Mouse (Mus musculus): ENCODE results near the gene Cyp8b1. TPM values are rescaled to one million over a fixed set of nuclear protein-coding genes. Genes with fewer than 3 reads are reported as not detected.

Cyp8b1 gene
- total RNA-seq (2014; rRNA removed) (not detected in 2 replicates), polyA plus RNA-seq (2015; fragmentation: Nextera tagmentation; extraction: Ambion mirVana) (not detected in 2 replicates)

DNA sequence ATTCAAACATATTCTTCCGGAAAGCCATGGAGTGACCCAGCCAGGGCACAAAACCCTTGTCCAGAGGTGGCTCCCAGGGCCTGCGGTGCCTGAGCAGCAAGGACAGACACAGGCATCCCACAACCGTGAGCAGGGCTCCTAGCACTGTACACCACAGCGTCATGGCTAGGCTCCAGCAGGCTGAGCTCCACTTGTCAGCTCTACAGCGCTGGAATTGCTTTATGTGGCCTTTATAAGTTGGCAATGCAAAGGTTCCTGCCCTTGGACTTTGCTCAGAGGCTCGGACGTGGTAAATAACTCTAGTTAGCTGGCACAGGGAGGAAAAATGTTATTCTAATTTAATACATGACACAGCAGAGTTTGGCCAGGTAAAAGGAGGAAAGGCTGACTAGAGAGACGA is at the start of gene Cyp8b1:
Cyp8b1 (minus strand) TSS at position 204 of the 400 bp plus-strand sequence.
- TF ChIP-seq CTCF (IDR thresholded peaks at IDR 0.05; ENCODE audit: low read depth), result no peak
- H3K4me3 ChIP-seq (ENCODE audit: low read length), result no peak within 1 kb of the TSS
- no peaks in the 10 kb centered on the region for H3K9me3 ChIP-seq (ENCODE audit: low read length)
- H3K36me3 ChIP-seq (ENCODE audit: insufficient read depth, low read length), result no peaks in the 10 kb centered on the region
- no peak for DNase-seq (ENCODE audit: low spot score)
- H3K9ac ChIP-seq (replicated peaks; ENCODE audit: low read length), result no peak within 1 kb of the TSS
- no peak within 1 kb of the TSS for H3K27ac ChIP-seq
- no peaks in the 10 kb centered on the region for H3K4me1 ChIP-seq (ENCODE audit: insufficient read depth, low read length)
- no peaks in the 10 kb centered on the region for H3K27me3 ChIP-seq (ENCODE audit: insufficient read depth, low read length)
- 74% methylated on average over 8 of the region's 8 CpGs for WGBS
- no peak for ATAC-seq
- no peak within 1 kb of the TSS for H3K4me2 ChIP-seq (ENCODE audit: low read depth, low read length)

DNA sequence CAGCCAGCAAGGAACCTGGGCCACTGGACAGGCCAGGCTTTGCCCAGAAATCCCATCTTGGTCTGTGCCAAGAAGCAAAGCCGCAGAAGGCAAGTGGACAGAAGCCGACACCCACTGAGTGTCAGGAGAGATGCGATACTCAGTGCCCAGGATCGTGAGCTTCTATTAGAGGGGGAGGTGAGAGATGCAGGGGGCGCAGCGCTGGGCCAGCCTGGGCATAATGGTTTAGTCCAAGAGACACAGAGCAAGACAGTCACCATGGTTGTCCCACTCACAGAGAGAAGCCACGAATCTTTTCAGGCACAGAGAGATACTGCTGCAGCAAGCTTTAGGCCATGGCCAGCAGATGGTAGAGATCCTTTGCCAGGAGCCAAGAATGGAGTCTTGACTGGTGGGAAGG is 48.8 kb upstream of the Cyp8b1 start:
- no peak for TF ChIP-seq CTCF (IDR thresholded peaks at IDR 0.05; ENCODE audit: low read depth)
- Histone ChIP-seq H3K9ac (replicated peaks; ENCODE audit: low read length) (no peak overlapping the region), H3K27ac (no peak overlapping the region), H3K36me3 (ENCODE audit: insufficient read depth, low read length) (no peaks in the 10 kb centered on the region), H3K9me3 (ENCODE audit: low read length) (no peaks in the 10 kb centered on the region), H3K4me3 (ENCODE audit: low read length) (no peak overlapping the region), H3K4me1 (ENCODE audit: insufficient read depth, low read length) (no peaks in the 10 kb centered on the region), H3K4me2 (ENCODE audit: low read depth, low read length) (no peak overlapping the region), H3K27me3 (ENCODE audit: insufficient read depth, low read length) (no peaks in the 10 kb centered on the region)
- DNase-seq (ENCODE audit: low spot score) (no peak), ATAC-seq (no peak)
- 83% methylated on average over 7 of the region's 7 CpGs for WGBS

DNA sequence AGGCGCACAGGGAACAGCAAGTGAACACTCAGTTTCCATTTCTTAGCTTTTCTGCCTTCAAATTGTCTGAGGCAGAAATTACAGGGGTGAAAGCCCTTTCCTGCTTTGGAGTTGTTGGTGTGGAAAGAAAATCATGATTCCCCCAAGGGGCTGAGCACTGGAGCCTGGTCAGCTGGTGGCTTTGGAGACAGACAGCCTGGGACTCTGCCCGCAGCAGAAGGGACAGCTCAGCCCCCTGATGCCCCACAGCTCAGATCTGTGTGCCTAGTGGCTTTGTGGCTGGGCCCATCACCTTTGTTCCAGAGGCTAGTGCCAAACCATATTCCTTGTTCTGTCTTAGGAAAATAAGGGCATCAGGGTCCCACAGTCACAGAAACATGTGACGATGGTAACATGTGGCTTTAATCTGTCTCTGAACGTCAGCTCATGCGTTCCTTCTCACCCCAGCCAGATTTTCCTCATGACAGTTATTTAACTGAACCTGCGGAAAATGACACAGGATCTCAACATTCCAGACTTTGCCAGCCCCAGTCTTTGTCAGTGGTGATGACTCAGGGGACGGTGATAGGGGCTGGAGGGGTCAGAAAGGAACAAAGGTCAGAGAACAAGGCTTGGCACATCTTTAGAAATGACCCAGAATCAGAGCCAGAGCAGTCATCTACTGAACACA is 44.0 kb upstream of the Cyp8b1 start:
- Histone ChIP-seq H3K4me1 (ENCODE audit: insufficient read depth, low read length) (no peaks in the 10 kb centered on the region), H3K4me2 (ENCODE audit: low read depth, low read length) (no peak overlapping the region), H3K4me3 (ENCODE audit: low read length) (no peak overlapping the region), H3K9ac (replicated peaks; ENCODE audit: low read length) (no peak overlapping the region), H3K36me3 (ENCODE audit: insufficient read depth, low read length) (no peaks in the 10 kb centered on the region), H3K27ac (peak overlapping the region; percentile 32; the same call in 1 of the 2 replicates), H3K27me3 (ENCODE audit: insufficient read depth, low read length) (no peaks in the 10 kb centered on the region), H3K9me3 (ENCODE audit: low read length) (no peaks in the 10 kb centered on the region)
- TF ChIP-seq CTCF (IDR thresholded peaks at IDR 0.05; ENCODE audit: low read depth), result no peak
- DNase-seq (ENCODE audit: low spot score) (no peak), ATAC-seq (0 out of 2 replicates have a peak, but pooled peaks have one; percentile 29)
- WGBS, result 51% methylated on average over 7 of the region's 7 CpGs

DNA sequence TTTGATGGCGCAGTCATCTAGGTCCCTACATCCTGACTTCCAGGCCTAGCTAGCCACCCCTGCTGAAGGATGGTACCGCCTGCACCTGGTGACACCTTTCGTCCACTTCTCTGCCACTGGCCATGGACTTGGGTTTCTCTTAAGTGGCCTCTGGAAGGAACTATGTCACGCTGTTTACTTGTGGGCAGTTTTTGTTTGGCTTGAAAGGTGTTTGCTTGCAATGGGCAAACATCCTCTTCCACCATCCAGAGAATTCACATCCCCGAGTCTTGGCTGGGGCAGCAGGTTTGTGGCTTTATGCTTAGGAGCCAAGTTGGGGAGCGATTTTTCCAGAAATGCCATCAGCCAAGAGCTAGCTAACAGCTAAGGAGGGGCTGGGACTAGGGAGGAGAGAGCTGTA is 36.5 kb upstream of the Cyp8b1 start:
- no peak overlapping the region for H3K9ac ChIP-seq (replicated peaks; ENCODE audit: low read length)

DNA sequence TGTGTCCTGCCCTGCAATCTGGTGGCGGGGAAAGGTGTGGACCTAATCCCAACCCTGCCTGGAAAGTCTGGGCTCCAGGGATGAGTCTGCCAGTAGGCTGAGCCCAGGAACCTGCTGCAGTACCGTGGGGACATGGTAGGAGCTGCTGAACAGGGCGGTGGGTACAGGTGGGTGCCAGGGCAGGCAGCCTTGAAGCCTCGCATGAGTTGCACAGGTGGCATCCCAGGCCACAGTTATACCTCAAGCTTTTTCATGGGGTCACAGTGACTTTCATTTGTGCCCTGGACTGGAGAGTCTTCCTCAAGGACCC is 35.0 kb upstream of the Cyp8b1 start:
- H3K4me3 ChIP-seq (ENCODE audit: low read length), result peak overlapping the region; percentile 5
- DNase-seq (ENCODE audit: low spot score), result no peak
- H3K27me3 ChIP-seq (ENCODE audit: insufficient read depth, low read length), result no peaks in the 10 kb centered on the region
- TF ChIP-seq CTCF (IDR thresholded peaks at IDR 0.05; ENCODE audit: low read depth), result no peak; the same call in 1 of the 2 replicates
- ATAC-seq, result no peak
- H3K9ac ChIP-seq (replicated peaks; ENCODE audit: low read length), result 0 out of 2 replicates have a peak overlapping the region, but pooled peaks have one; percentile 1
- H3K4me1 ChIP-seq (ENCODE audit: insufficient read depth, low read length), result no peaks in the 10 kb centered on the region
- H3K4me2 ChIP-seq (ENCODE audit: low read depth, low read length), result peak overlapping the region; percentile 50
- no peaks in the 10 kb centered on the region for H3K9me3 ChIP-seq (ENCODE audit: low read length)
- H3K27ac ChIP-seq, result peak overlapping the region; percentile 32
- WGBS, result 29% methylated on average over 4 of the region's 4 CpGs
- no peaks in the 10 kb centered on the region for H3K36me3 ChIP-seq (ENCODE audit: insufficient read depth, low read length)

More for the DNA sequence above, 36.5 kb upstream of the Cyp8b1 start:
- no peak for ATAC-seq
- Histone ChIP-seq H3K4me2 (ENCODE audit: low read depth, low read length) (no peak overlapping the region), H3K4me3 (ENCODE audit: low read length) (no peak overlapping the region), H3K27me3 (ENCODE audit: insufficient read depth, low read length) (no peaks in the 10 kb centered on the region), H3K36me3 (ENCODE audit: insufficient read depth, low read length) (no peaks in the 10 kb centered on the region), H3K9me3 (ENCODE audit: low read length) (no peaks in the 10 kb centered on the region), H3K27ac (no peak overlapping the region), H3K4me1 (ENCODE audit: insufficient read depth, low read length) (no peaks in the 10 kb centered on the region)
- no peak for DNase-seq (ENCODE audit: low spot score)
- no peak for TF ChIP-seq CTCF (IDR thresholded peaks at IDR 0.05; ENCODE audit: low read depth)
- WGBS, result 85% methylated on average over 6 of the region's 6 CpGs

DNA sequence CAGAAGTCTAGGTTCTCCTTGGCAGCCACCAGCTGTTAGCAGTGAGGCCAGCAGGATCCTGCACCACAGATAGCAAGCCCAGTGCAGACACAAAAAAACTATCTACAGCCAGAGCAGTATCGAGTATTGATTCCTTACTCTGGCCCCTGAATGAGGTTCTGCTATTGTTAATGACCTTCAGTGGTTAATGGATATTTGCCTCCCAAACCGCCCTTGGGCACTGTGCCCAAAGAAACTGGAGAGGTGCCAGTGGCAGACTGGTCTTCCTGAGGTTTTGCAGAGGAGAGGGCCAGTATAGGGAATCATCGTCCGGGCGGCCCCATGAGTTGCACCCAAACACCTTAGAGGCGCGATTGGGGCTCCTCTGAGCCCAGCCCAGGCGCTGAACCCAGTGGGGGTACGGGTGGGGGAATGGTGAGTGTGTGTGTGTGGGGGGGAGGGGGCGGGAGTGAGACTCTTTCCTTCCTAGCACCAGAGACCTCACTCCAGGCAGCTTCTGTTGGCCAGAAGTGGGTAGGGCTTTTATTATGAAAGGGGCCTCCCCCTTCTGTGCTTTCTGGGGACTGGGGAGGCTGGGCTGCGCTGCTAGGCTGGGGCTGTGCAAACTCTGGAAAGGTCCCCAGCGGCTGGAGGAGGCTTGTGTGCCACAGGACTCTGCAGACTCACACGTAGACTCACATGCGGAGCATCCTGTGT is 34.5 kb upstream of the Cyp8b1 start, which contains the start of gene Fam198a:
Fam198a (plus strand) TSS at position 571 of the 696 bp plus-strand sequence.
- H3K36me3 ChIP-seq (ENCODE audit: insufficient read depth, low read length), result no peaks in the 10 kb centered on the region
- H3K9ac ChIP-seq (replicated peaks; ENCODE audit: low read length), result 0 out of 2 replicates have a peak within 1 kb of the TSS, but pooled peaks have one; percentile 1
- ATAC-seq, result peak; percentile 94
- 0 out of 2 replicates have a peak, but pooled peaks have one; percentile 16 for TF ChIP-seq CTCF (IDR thresholded peaks at IDR 0.05; ENCODE audit: low read depth)
- DNase-seq (ENCODE audit: low spot score), result peak; percentile 82
- no peaks in the 10 kb centered on the region for H3K27me3 ChIP-seq (ENCODE audit: insufficient read depth, low read length)
- H3K4me2 ChIP-seq (ENCODE audit: low read depth, low read length), result peak within 1 kb of the TSS; percentile 50
- 9% methylated on average over 14 of the region's 14 CpGs for WGBS
- peak within 1 kb of the TSS; percentile 5 for H3K4me3 ChIP-seq (ENCODE audit: low read length)
- H3K9me3 ChIP-seq (ENCODE audit: low read length), result no peaks in the 10 kb centered on the region
- H3K4me1 ChIP-seq (ENCODE audit: insufficient read depth, low read length), result no peaks in the 10 kb centered on the region
- peak within 1 kb of the TSS; percentile 32 for H3K27ac ChIP-seq
